Mouse (Mus musculus) C2C12 (cell line): ENCODE measurements around the gene Tmbim1.

Experiments used
- CEBPB ChIP-seq: IDR thresholded peaks from one replicate; pipeline ENCODE4 v1.6.1; 2011; ENCODE audit warnings: low read depth, mild to moderate bottlenecking, control low read depth, moderate library complexity
- CTCF ChIP-seq: IDR thresholded peaks from one replicate; pipeline ENCODE4 v1.5.1; 2011; ENCODE audit not compliant: control insufficient read depth, insufficient read depth, insufficient read length
- FOSL1 ChIP-seq: IDR thresholded peaks from one replicate; pipeline ENCODE4 v1.8.0; 2011; ENCODE audit warnings: mild to moderate bottlenecking, low read length; ENCODE audit not compliant: poor library complexity, insufficient read depth, severe bottlenecking
- MAX ChIP-seq: IDR thresholded peaks from one replicate; pipeline ENCODE4 v1.6.1; 2011; ENCODE audit warnings: mild to moderate bottlenecking, control low read depth
- MYOD1 ChIP-seq: IDR thresholded peaks from one replicate; pipeline ENCODE4 v1.6.1; 2011; ENCODE audit warnings: low read depth; ENCODE audit not compliant: control insufficient read depth, insufficient read length
- MYOG ChIP-seq: IDR thresholded peaks from one replicate; pipeline ENCODE4 v1.6.1; 2011; ENCODE audit not compliant: control insufficient read depth, insufficient read length; ENCODE audit errors: extremely low read depth
- USF1 ChIP-seq: IDR thresholded peaks from one replicate; pipeline ENCODE4 v1.6.1; 2011; ENCODE audit warnings: low read depth, mild to moderate bottlenecking, control low read depth, moderate library complexity

DNA sequence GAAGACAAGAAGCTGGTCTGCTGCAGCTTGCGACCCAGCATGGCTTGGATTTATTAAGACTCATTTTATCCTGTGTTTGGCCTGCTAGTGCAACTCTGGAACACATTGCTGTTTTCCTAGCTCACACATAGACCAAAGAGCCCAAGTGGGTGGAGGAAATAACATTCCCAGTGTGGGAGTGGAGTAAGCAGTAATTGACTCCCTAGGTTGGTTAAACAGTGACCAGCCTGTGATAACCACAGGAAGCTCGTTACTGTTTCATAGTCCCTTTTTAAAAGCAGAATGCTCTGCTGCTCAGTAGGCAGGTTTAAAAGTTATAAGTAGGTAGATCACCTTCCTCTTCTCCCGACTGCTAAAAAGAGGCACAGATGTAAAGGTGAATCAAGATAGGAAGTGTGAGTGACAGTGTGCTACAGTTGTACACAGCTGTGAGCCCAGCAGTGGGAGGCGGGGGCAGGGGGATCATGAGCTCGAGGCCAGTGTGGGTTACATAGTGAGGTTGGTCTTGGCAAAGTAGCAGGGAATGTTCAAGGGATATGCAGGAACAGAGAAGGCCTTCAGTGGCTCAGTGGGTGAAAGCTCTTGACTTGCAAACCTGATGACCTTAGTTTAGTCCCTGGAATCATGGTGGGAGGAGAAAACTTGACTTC is 56.0 kb downstream of the Tmbim1 start:
- TF ChIP-seq CTCF (no peak), USF1 (no peak), FOSL1 (no peak), MAX (no peak), MYOG (no peak), CEBPB (no peak), MYOD1 (no peak)
